18 mouse cellular contexts compared by ENCODE assay signal in genomic region chr4:32987006-32987405, GRCm38 (mm10). TPM values are rescaled to one million over a fixed set of nuclear protein-coding genes. Genes with fewer than 3 reads are reported as not detected.
DNase-seq lines count a peak whose midpoint lies in the region; ATAC-seq and TF ChIP-seq lines count a peak whose summit lies in the region.
"Had no signal": no experiment of that assay in that cellular context is flagged by ENCODE, and none has a peak within 500 bp of the region (broad histone marks: within the 10 kb centered on the region; RNA-seq: fewer than 3 reads in every experiment).

No protein-coding gene starts in this region.

- intact Hi-C loops in heart, postnatal 10 days (cut with DNase I) = no loop called here

- no peaks in the 10 kb centered on the region for H3K36me3 ChIP-seq in G1E (replicated peaks)
- H3K36me3 ChIP-seq in intestine, postnatal 0 days (ENCODE audit: control insufficient read depth, insufficient read depth) = no peaks in the 10 kb centered on the region
- H3K36me3 ChIP-seq: embryonic facial prominence, embryonic 13.5 days; forebrain, embryonic 15.5 days; heart, embryonic 12.5 days had no signal

- H3K4me1 ChIP-seq in G1E (ENCODE audit: insufficient read depth, low read depth, low read length) = peaks cover 51% of the 10 kb centered on the region
- no peaks in the 10 kb centered on the region; the same call in 1 of the 2 replicates for H3K4me1 ChIP-seq in bone marrow, adult 2 months (ENCODE audit: control insufficient read depth, insufficient read depth, low read length)
- H3K4me1 ChIP-seq in intestine, postnatal 0 days (replicated peaks; ENCODE audit: control insufficient read depth, insufficient read depth, low read length) = 0 out of 2 replicates have a peak, but pooled peaks cover 3% of the 10 kb centered on the region

- no peaks in the 10 kb centered on the region for H3K9me3 ChIP-seq in G1E (replicated peaks)
- H3K9me3 ChIP-seq in intestine, postnatal 0 days (ENCODE audit: control insufficient read depth) = no peaks in the 10 kb centered on the region
- H3K9me3 ChIP-seq: embryonic facial prominence, embryonic 13.5 days; forebrain, embryonic 15.5 days; heart, embryonic 12.5 days had no signal

- peak; percentile 77 for ATAC-seq in G1E (ENCODE audit: extremely low read depth, insufficient number of reproducible peaks, low FRiP score, poor library complexity, severe bottlenecking)
- ATAC-seq in intestine, postnatal 0 days = peak; percentile 68
- ATAC-seq in megakaryocyte-erythroid progenitor cell, adult 5-6 weeks (replicated peaks; ENCODE audit: low FRiP score, low TSS enrichment, poor library complexity, severe bottlenecking) = peak; percentile 97
- ATAC-seq: forebrain, embryonic 15.5 days had no signal

- peak overlapping the region; percentile 53; the same call in 1 of the 2 replicates for H3K27ac ChIP-seq in bone marrow, adult 2 months (ENCODE audit: control insufficient read depth, insufficient read depth, low read depth, low read length, poor library complexity)
- H3K27ac ChIP-seq in intestine, postnatal 0 days (ENCODE audit: low read depth, low read length) = 0 out of 2 replicates have a peak overlapping the region, but pooled peaks have one; percentile 28
- H3K27ac ChIP-seq: embryonic facial prominence, embryonic 13.5 days; forebrain, embryonic 15.5 days had no signal

- no peak for TF ChIP-seq POLR2A in bone marrow, adult 2 months (IDR thresholded peaks at IDR 0.05; ENCODE audit: borderline replicate concordance, control insufficient read depth, low read depth, low read length)

- TF ChIP-seq CTCF in G1E (IDR thresholded peaks at IDR 0.05; ENCODE audit: low read depth, low read length) = no peak
- TF ChIP-seq CTCF in bone marrow, adult 2 months (IDR thresholded peaks at IDR 0.05; ENCODE audit: control insufficient read depth, insufficient read depth, low read length) = no peak
- no peak for TF ChIP-seq CTCF in intestine, postnatal 0 days (IDR thresholded peaks at IDR 0.05; ENCODE audit: low read depth)

- peak; percentile 23 for DNase-seq in G1E (ENCODE audit: low spot score)
- DNase-seq in adrenal gland, adult 8-10 months = no peak
- no peak for DNase-seq in urinary bladder, adult 18-20 months (ENCODE audit: low spot score in 2 of 2)
- DNase-seq in cerebellum, adult 11 months = no peak
- DNase-seq in heart, postnatal 10 days = no peak
- DNase-seq: adrenal gland, postnatal 36 days; cerebellum, adult 2 months; gastrocnemius, postnatal 25 days; kidney, adult 2 months; retina, postnatal 1 day; thymus, postnatal 14 days had no signal

- 51% methylated on average over 3 of the region's 3 CpGs for WGBS in bone marrow, adult 2 months
- 31% methylated on average over 3 of the region's 3 CpGs for WGBS in intestine, postnatal 0 days

- no peak overlapping the region for H3K4me3 ChIP-seq in G1E (ENCODE audit: low read depth, low read length)
- peak overlapping the region; percentile 21 for H3K4me3 ChIP-seq in bone marrow, adult 2 months (replicated peaks; ENCODE audit: control insufficient read depth, low read depth, low read length)
- no peak overlapping the region for H3K4me3 ChIP-seq in intestine, postnatal 0 days (ENCODE audit: low read depth, low read length)
- H3K4me3 ChIP-seq: embryonic facial prominence, embryonic 13.5 days; forebrain, embryonic 15.5 days; heart, embryonic 12.5 days had no signal

- peaks cover 38% of the 10 kb centered on the region for H3K27me3 ChIP-seq in G1E (ENCODE audit: insufficient read depth, low read length)
- no peaks in the 10 kb centered on the region for H3K27me3 ChIP-seq in intestine, postnatal 0 days (replicated peaks; ENCODE audit: control insufficient read depth, insufficient read depth, low read length)
- H3K27me3 ChIP-seq: forebrain, embryonic 15.5 days; heart, embryonic 12.5 days had no signal

- no peak overlapping the region for H3K4me2 ChIP-seq in intestine, postnatal 0 days (replicated peaks; ENCODE audit: low read depth)
- H3K4me2 ChIP-seq: embryonic facial prominence, embryonic 13.5 days; forebrain, embryonic 15.5 days had no signal

- H3K9ac ChIP-seq in intestine, postnatal 0 days (ENCODE audit: low read depth, low read length) = no peak overlapping the region
- H3K9ac ChIP-seq: embryonic facial prominence, embryonic 13.5 days; forebrain, embryonic 15.5 days; heart, embryonic 12.5 days had no signal

RNA-seq across cellular contexts. Expression of gene Rragd, which starts 4.2 kb away (rescaled TPM):
- 6.9 and 9.1 TPM in 2 replicates for total RNA-seq in G1E (2014; fragmentation: Nextera tagmentation)
- total RNA-seq in G1E (2017) = 38.4 and 44.3 TPM in 2 replicates
- 0.49 and 0.61 TPM in 2 replicates for polyA plus RNA-seq in G1E (2012)
- polyA plus RNA-seq in bone marrow, adult 2 months (2011; ENCODE audit: insufficient read depth, insufficient read length, low replicate concordance, missing spikeins) = 1.5 and 7.8 TPM in 2 replicates
- polyA plus RNA-seq in intestine, postnatal 0 days (2015; fragmentation: Nextera tagmentation; extraction: Ambion mirVana) = 51.9 and 56.4 TPM in 2 replicates
- total RNA-seq in megakaryocyte-erythroid progenitor cell, adult 5-6 weeks (2014; fragmentation: Nextera tagmentation) = not detected in 2 replicates
- total RNA-seq in megakaryocyte-erythroid progenitor cell, adult 5-6 weeks (2017) = 0.14 TPM in 1 of 2 replicates, not detected in the other
- 10 to 100 TPM; 10.2 to 16.4 (median 13.9) TPM for total RNA-seq in adrenal gland, adult 8-10 months (2022)
- 10 to 100 TPM; 74.1 to 88.3 TPM for total RNA-seq in heart, postnatal 10 days (2021)

RNA-seq across cellular contexts. Expression of gene Ankrd6, which starts 36.4 kb away (rescaled TPM):
- total RNA-seq in G1E (2014; fragmentation: Nextera tagmentation) (3.1 and 3.9 TPM in 2 replicates), G1E (2017) (4.1 and 5.9 TPM in 2 replicates)
- 0.34 and 0.61 TPM in 2 replicates for polyA plus RNA-seq in G1E (2012)
- 1.4 and 2.2 TPM in 2 replicates for polyA plus RNA-seq in bone marrow, adult 2 months (2011; ENCODE audit: insufficient read depth, insufficient read length, low replicate concordance, missing spikeins)
- polyA plus RNA-seq in intestine, postnatal 0 days (2015; fragmentation: Nextera tagmentation; extraction: Ambion mirVana) = 1.3 and 1.6 TPM in 2 replicates
- total RNA-seq in megakaryocyte-erythroid progenitor cell, adult 5-6 weeks (2014; fragmentation: Nextera tagmentation) = 4.2 and 9.0 TPM in 2 replicates
- total RNA-seq in megakaryocyte-erythroid progenitor cell, adult 5-6 weeks (2017) = 1.3 and 3.1 TPM in 2 replicates
- 10 to 100 TPM in 1 of 4 experiments, 1 to 10 TPM in 3; 2.8 to 10.6 (median 4.9) TPM for total RNA-seq in adrenal gland, adult 8-10 months (2022)
- total RNA-seq in heart, postnatal 10 days (2021) = 1 to 10 TPM; 3.5 to 6.3 TPM
- total RNA-seq: monocyte, adult 5-6 weeks had no signal

RNA-seq across cellular contexts. Expression of gene Ube2j1, which starts 44.2 kb away (rescaled TPM):
- total RNA-seq in G1E (2014; fragmentation: Nextera tagmentation) (73.5 and 85.3 TPM in 2 replicates), G1E (2017) (44.8 and 48.1 TPM in 2 replicates)
- 31.8 and 32.3 TPM in 2 replicates for polyA plus RNA-seq in G1E (2012)
- polyA plus RNA-seq in bone marrow, adult 2 months (2011; ENCODE audit: insufficient read depth, insufficient read length, low replicate concordance, missing spikeins) = 17.3 and 18.4 TPM in 2 replicates
- polyA plus RNA-seq in intestine, postnatal 0 days (2015; fragmentation: Nextera tagmentation; extraction: Ambion mirVana) = 33.3 and 36.8 TPM in 2 replicates
- total RNA-seq in megakaryocyte-erythroid progenitor cell, adult 5-6 weeks (2014; fragmentation: Nextera tagmentation) = 37.2 and 51.3 TPM in 2 replicates
- 43.5 and 48.0 TPM in 2 replicates for total RNA-seq in megakaryocyte-erythroid progenitor cell, adult 5-6 weeks (2017)
- 10 to 100 TPM; 45.2 to 68.6 (median 63.7) TPM for total RNA-seq in adrenal gland, adult 8-10 months (2022)
- 10 to 100 TPM; 48.2 to 57.3 TPM for total RNA-seq in heart, postnatal 10 days (2021)

Comparison
In these comparisons a context has a peak if more than half of its experiments do, and no peak if none do; other contexts are left out.
1. RNA of gene Rragd, which starts 4.2 kb away (total RNA-seq): 74.1 to 88.3 TPM in heart, postnatal 10 days, 6.9 to 44.3 TPM in G1E and 10.2 to 16.4 TPM in adrenal gland, adult 8-10 months; 0.14 TPM in megakaryocyte-erythroid progenitor cell, adult 5-6 weeks; every median in the first group is over 4 times any median in the second.
2. Peak in every context shown above with its lines, with median percentiles within 50 percentile points of each other: ATAC-seq.